Mouse (Mus musculus): Measurements from ENCODE around the gene Ltn1. TPM values are rescaled to one million over a fixed set of nuclear protein-coding genes. Genes with fewer than 3 reads are reported as not detected.

Gene Ltn1
- polyA plus RNA-seq, 1 experiment from 2014 or later, result 16.5 TPM

GRCm38 (mm10) chr16:87348133-87348532 lies 84.3 kb downstream of the Ltn1 start:
- peak; percentile 88 for ATAC-seq (replicated peaks; ENCODE audit: insufficient number of reproducible peaks, insufficient read depth, low FRiP score, low read depth)
- Histone ChIP-seq H3K4me3 (no peak overlapping the region), H3K27ac (peak overlapping the region; percentile 67), H3K9ac (no peak overlapping the region), H3K4me2 (no peak overlapping the region), H3K36me3 (no peaks in the 10 kb centered on the region), H3K27me3 (no peaks in the 10 kb centered on the region), H3K9me3 (replicated peaks) (no peaks in the 10 kb centered on the region), H3K4me1 (replicated peaks) (peaks cover 12% of the 10 kb centered on the region; the same call in 1 of the 2 replicates)
- WGBS, result 47% methylated on average over 2 of the region's 2 CpGs

- no peaks in the 10 kb centered on the region for H3K9me3 ChIP-seq (replicated peaks)
- WGBS, result 69% methylated on average over 6 of the region's 6 CpGs
- ATAC-seq (replicated peaks; ENCODE audit: insufficient number of reproducible peaks, insufficient read depth, low FRiP score, low read depth), result no peak
- no peaks in the 10 kb centered on the region for H3K4me1 ChIP-seq (replicated peaks)
- no peaks in the 10 kb centered on the region for H3K36me3 ChIP-seq
- H3K27ac ChIP-seq, result no peak overlapping the region
- no peaks in the 10 kb centered on the region for H3K27me3 ChIP-seq
- H3K4me3 ChIP-seq, result no peak overlapping the region
- no peak overlapping the region for H3K4me2 ChIP-seq
- H3K9ac ChIP-seq, result no peak overlapping the region
Measured at GRCm38 (mm10) chr16:87341043-87341572, 91.3 kb downstream of the Ltn1 start.

GRCm38 (mm10) chr16:87334756-87335155 lies 97.7 kb downstream of the Ltn1 start:
- Histone ChIP-seq H3K9me3 (replicated peaks) (no peaks in the 10 kb centered on the region), H3K4me3 (no peak overlapping the region), H3K27me3 (no peaks in the 10 kb centered on the region), H3K9ac (no peak overlapping the region), H3K36me3 (no peaks in the 10 kb centered on the region), H3K27ac (no peak overlapping the region), H3K4me1 (replicated peaks) (no peaks in the 10 kb centered on the region), H3K4me2 (no peak overlapping the region)
- no peak for ATAC-seq (replicated peaks; ENCODE audit: insufficient number of reproducible peaks, insufficient read depth, low FRiP score, low read depth)
- 82% methylated on average over 3 of the region's 3 CpGs for WGBS

- Histone ChIP-seq H3K4me3 (no peak overlapping the region), H3K27ac (no peak overlapping the region), H3K27me3 (no peaks in the 10 kb centered on the region), H3K4me2 (no peak overlapping the region), H3K36me3 (no peaks in the 10 kb centered on the region), H3K9ac (no peak overlapping the region), H3K4me1 (replicated peaks) (no peaks in the 10 kb centered on the region), H3K9me3 (replicated peaks) (no peaks in the 10 kb centered on the region)
- 85% methylated on average over 3 of the region's 3 CpGs for WGBS
- no peak for ATAC-seq (replicated peaks; ENCODE audit: insufficient number of reproducible peaks, insufficient read depth, low FRiP score, low read depth)
Measured at GRCm38 (mm10) chr16:87329986-87330385, 102.4 kb downstream of the Ltn1 start.

Other genes with a start within 250 kb of the Ltn1 start
- 24.3 and 24.5 TPM in 2 replicates for gene N6amt1, start 78.4 kb downstream of the Ltn1 start, polyA plus RNA-seq (2015; fragmentation: Nextera tagmentation; extraction: Ambion mirVana)
- gene Rwdd2b, start 8.0 kb upstream of the Ltn1 start, polyA plus RNA-seq (2015; fragmentation: Nextera tagmentation; extraction: Ambion mirVana), result 10.9 and 11.1 TPM in 2 replicates
- 33.2 and 36.8 TPM in 2 replicates for gene Usp16, start 22.1 kb upstream of the Ltn1 start, polyA plus RNA-seq (2015; fragmentation: Nextera tagmentation; extraction: Ambion mirVana)
- gene Cct8, start 63.3 kb upstream of the Ltn1 start, polyA plus RNA-seq (2015; fragmentation: Nextera tagmentation; extraction: Ambion mirVana), result 282 and 291 TPM in 2 replicates
- 1.0 and 1.3 TPM in 2 replicates for gene Map3k7cl, start 120.7 kb upstream of the Ltn1 start, polyA plus RNA-seq (2015; fragmentation: Nextera tagmentation; extraction: Ambion mirVana)